Mouse (Mus musculus): Measurements from ENCODE around the gene Phactr2. TPM values are rescaled to one million over a fixed set of nuclear protein-coding genes. Genes with fewer than 3 reads are reported as not detected.
"Not testable (repeated sequence)": the region's sequence is repeated elsewhere in the genome, so short reads cannot be mapped to it uniquely, and the experiment has no call there.

The Phactr2 gene
- total RNA-seq (2014; fragmentation: Nextera tagmentation) (not detected in 2 replicates), total RNA-seq (2017) (0.17 and 0.33 TPM in 2 replicates), polyA plus RNA-seq (2012) (not detected in 2 replicates)

GRCm38 (mm10) chr10:13473833-13474567 lies at the start of gene Phactr2:
Gene Phactr2 (minus strand): TSS chr10:13474412.
- Histone ChIP-seq H3K9me3 (replicated peaks) (no peaks in the 10 kb centered on the region), H3K27me3 (ENCODE audit: insufficient read depth, low read length) (peaks cover 12% of the 10 kb centered on the region), H3K4me3 (ENCODE audit: low read depth, low read length) (no peak within 1 kb of the TSS), H3K4me1 (ENCODE audit: insufficient read depth, low read depth, low read length) (no peaks in the 10 kb centered on the region), H3K36me3 (replicated peaks) (no peaks in the 10 kb centered on the region)
- no peak for DNase-seq (ENCODE audit: low spot score)
- ATAC-seq (ENCODE audit: extremely low read depth, insufficient number of reproducible peaks, low FRiP score, poor library complexity, severe bottlenecking): no peak
- TF ChIP-seq CTCF (IDR thresholded peaks at IDR 0.05; ENCODE audit: low read depth, low read length) (no peak), GATA1 (IDR thresholded peaks at IDR 0.05; ENCODE audit: borderline replicate concordance, low read length) (no peak), POLR2AphosphoS5 (IDR thresholded peaks at IDR 0.05; ENCODE audit: insufficient replicate concordance, low read depth, low read length) (no peak), TAL1 (conservative IDR thresholded peaks at IDR 0.05; ENCODE audit: low read depth, low read length) (no peak), GATA2 (IDR thresholded peaks at IDR 0.05; ENCODE audit: borderline replicate concordance, low read depth, low read length) (no peak)

GRCm38 (mm10) chr10:13521857-13522256 lies 47.6 kb upstream of the Phactr2 start:
- H3K36me3 ChIP-seq (replicated peaks): peaks cover 12% of the 10 kb centered on the region
- H3K4me1 ChIP-seq (ENCODE audit: insufficient read depth, low read depth, low read length): no peaks in the 10 kb centered on the region
- peaks cover 1% of the 10 kb centered on the region for H3K27me3 ChIP-seq (ENCODE audit: insufficient read depth, low read length)
- TF ChIP-seq TAL1 (conservative IDR thresholded peaks at IDR 0.05; ENCODE audit: low read depth, low read length): no peak
- TF ChIP-seq POLR2AphosphoS5 (IDR thresholded peaks at IDR 0.05; ENCODE audit: insufficient replicate concordance, low read depth, low read length): no peak
- no peak for TF ChIP-seq GATA2 (IDR thresholded peaks at IDR 0.05; ENCODE audit: borderline replicate concordance, low read depth, low read length)
- TF ChIP-seq GATA1 (IDR thresholded peaks at IDR 0.05; ENCODE audit: borderline replicate concordance, low read length): no peak
- TF ChIP-seq CTCF (IDR thresholded peaks at IDR 0.05; ENCODE audit: low read depth, low read length): no peak
- ATAC-seq (ENCODE audit: extremely low read depth, insufficient number of reproducible peaks, low FRiP score, poor library complexity, severe bottlenecking): no peak
- no peak for DNase-seq (ENCODE audit: low spot score)
- no peaks in the 10 kb centered on the region for H3K9me3 ChIP-seq (replicated peaks)
- H3K4me3 ChIP-seq (ENCODE audit: low read depth, low read length): no peak overlapping the region

DNA sequence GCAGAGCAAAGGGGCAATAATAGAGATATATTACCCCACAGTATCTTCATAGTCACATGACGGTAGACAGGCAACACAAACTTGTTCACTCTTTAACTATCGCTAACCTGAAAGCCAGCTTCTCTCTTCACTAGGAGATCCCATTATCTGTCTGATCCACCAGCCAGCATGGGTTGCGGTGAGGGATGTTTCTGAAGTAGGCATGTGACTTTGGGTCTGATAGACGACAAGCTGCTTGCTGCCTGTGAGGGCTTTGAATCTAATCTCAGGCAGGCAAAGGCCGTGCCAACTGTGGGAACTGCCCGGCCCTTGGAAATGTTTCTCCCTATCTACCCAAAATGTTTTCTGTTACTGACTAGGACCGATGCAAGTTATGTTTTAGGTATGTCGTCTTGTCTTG lies 28.2 kb upstream of the Phactr2 start:
- no peaks in the 10 kb centered on the region for H3K4me1 ChIP-seq (ENCODE audit: insufficient read depth, low read depth, low read length)
- ATAC-seq (ENCODE audit: extremely low read depth, insufficient number of reproducible peaks, low FRiP score, poor library complexity, severe bottlenecking) (no peak), DNase-seq (ENCODE audit: low spot score) (no peak)
- H3K36me3 ChIP-seq (replicated peaks): no peaks in the 10 kb centered on the region
- H3K4me3 ChIP-seq (ENCODE audit: low read depth, low read length): no peak overlapping the region
- H3K27me3 ChIP-seq (ENCODE audit: insufficient read depth, low read length): 0 out of 2 replicates have a peak, but pooled peaks cover 2% of the 10 kb centered on the region
- TF ChIP-seq GATA2 (IDR thresholded peaks at IDR 0.05; ENCODE audit: borderline replicate concordance, low read depth, low read length) (no peak), TAL1 (conservative IDR thresholded peaks at IDR 0.05; ENCODE audit: low read depth, low read length) (no peak), GATA1 (IDR thresholded peaks at IDR 0.05; ENCODE audit: borderline replicate concordance, low read length) (no peak), CTCF (IDR thresholded peaks at IDR 0.05; ENCODE audit: low read depth, low read length) (no peak), POLR2AphosphoS5 (IDR thresholded peaks at IDR 0.05; ENCODE audit: insufficient replicate concordance, low read depth, low read length) (no peak)
- H3K9me3 ChIP-seq (replicated peaks): no peaks in the 10 kb centered on the region

DNA sequence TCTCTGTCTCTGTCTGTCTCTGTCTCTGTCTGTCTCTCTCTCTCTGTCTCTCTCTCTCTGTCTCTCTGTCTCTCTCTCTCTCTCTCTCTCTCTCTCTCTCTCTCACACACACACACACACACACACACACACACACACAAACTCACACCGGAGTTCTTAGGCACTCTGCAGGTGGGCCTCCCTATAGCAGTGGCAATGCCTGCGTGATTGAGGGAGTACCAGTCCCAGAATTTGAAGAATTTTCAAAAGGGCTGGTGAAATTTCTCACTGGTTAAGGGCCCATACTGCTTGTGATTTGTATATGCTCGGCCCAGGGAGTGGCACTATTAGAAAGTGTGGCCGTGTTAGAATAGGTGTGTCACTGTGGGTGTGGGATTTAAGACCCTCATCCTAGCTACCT lies 27.3 kb upstream of the Phactr2 start:
- H3K9me3 ChIP-seq (replicated peaks); ATAC-seq (ENCODE audit: extremely low read depth, insufficient number of reproducible peaks, low FRiP score, poor library complexity, severe bottlenecking); H3K4me3 ChIP-seq (ENCODE audit: low read depth, low read length); H3K36me3 ChIP-seq (replicated peaks); H3K4me1 ChIP-seq (ENCODE audit: insufficient read depth, low read depth, low read length); H3K27me3 ChIP-seq (ENCODE audit: insufficient read depth, low read length); DNase-seq (ENCODE audit: low spot score): not testable (repeated sequence)

- no peaks in the 10 kb centered on the region for H3K9me3 ChIP-seq (replicated peaks)
- 0 out of 2 replicates have a peak, but pooled peaks cover 2% of the 10 kb centered on the region for H3K27me3 ChIP-seq (ENCODE audit: insufficient read depth, low read length)
- no peak for TF ChIP-seq GATA2 (IDR thresholded peaks at IDR 0.05; ENCODE audit: borderline replicate concordance, low read depth, low read length)
- no peak for TF ChIP-seq CTCF (IDR thresholded peaks at IDR 0.05; ENCODE audit: low read depth, low read length)
- no peak for TF ChIP-seq TAL1 (conservative IDR thresholded peaks at IDR 0.05; ENCODE audit: low read depth, low read length)
- no peak for TF ChIP-seq GATA1 (IDR thresholded peaks at IDR 0.05; ENCODE audit: borderline replicate concordance, low read length)
- H3K4me1 ChIP-seq (ENCODE audit: insufficient read depth, low read depth, low read length): no peaks in the 10 kb centered on the region
- ATAC-seq (ENCODE audit: extremely low read depth, insufficient number of reproducible peaks, low FRiP score, poor library complexity, severe bottlenecking) (no peak), DNase-seq (ENCODE audit: low spot score) (no peak)
- H3K36me3 ChIP-seq (replicated peaks): no peaks in the 10 kb centered on the region
- no peak overlapping the region for H3K4me3 ChIP-seq (ENCODE audit: low read depth, low read length)
Measured at GRCm38 (mm10) chr10:13500938-13501496, 26.8 kb upstream of the Phactr2 start.

DNA sequence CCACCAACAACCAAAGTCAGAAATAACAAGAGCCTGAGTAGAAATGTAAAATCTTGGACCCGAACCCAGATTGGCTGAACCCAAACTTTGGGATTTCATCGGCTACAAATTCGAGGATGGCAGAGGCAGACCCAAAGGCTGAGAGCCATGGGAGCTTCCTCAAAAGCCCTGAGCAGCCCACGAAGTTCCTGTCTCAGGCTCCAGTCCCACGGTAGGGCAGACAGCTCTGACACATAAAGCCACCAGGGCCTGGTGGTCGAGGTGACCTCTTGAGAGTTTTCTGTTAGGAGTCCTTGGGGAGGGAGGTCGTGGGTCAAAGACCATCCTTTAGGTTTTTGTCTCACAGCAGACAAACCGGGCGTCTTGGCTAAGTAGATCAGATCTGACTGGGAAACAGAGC lies 26.3 kb upstream of the Phactr2 start:
- Histone ChIP-seq H3K4me1 (ENCODE audit: insufficient read depth, low read depth, low read length) (no peaks in the 10 kb centered on the region), H3K27me3 (ENCODE audit: insufficient read depth, low read length) (0 out of 2 replicates have a peak, but pooled peaks cover 2% of the 10 kb centered on the region), H3K9me3 (replicated peaks) (no peaks in the 10 kb centered on the region), H3K36me3 (replicated peaks) (no peaks in the 10 kb centered on the region), H3K4me3 (ENCODE audit: low read depth, low read length) (no peak overlapping the region)
- ATAC-seq (ENCODE audit: extremely low read depth, insufficient number of reproducible peaks, low FRiP score, poor library complexity, severe bottlenecking) (no peak), DNase-seq (ENCODE audit: low spot score) (no peak)
- TF ChIP-seq POLR2AphosphoS5 (IDR thresholded peaks at IDR 0.05; ENCODE audit: insufficient replicate concordance, low read depth, low read length) (no peak), GATA1 (IDR thresholded peaks at IDR 0.05; ENCODE audit: borderline replicate concordance, low read length) (no peak), GATA2 (IDR thresholded peaks at IDR 0.05; ENCODE audit: borderline replicate concordance, low read depth, low read length) (no peak), TAL1 (conservative IDR thresholded peaks at IDR 0.05; ENCODE audit: low read depth, low read length) (no peak), CTCF (IDR thresholded peaks at IDR 0.05; ENCODE audit: low read depth, low read length) (no peak)
